ENCODE assay signal across 17 mouse cellular contexts in the genomic region with DNA sequence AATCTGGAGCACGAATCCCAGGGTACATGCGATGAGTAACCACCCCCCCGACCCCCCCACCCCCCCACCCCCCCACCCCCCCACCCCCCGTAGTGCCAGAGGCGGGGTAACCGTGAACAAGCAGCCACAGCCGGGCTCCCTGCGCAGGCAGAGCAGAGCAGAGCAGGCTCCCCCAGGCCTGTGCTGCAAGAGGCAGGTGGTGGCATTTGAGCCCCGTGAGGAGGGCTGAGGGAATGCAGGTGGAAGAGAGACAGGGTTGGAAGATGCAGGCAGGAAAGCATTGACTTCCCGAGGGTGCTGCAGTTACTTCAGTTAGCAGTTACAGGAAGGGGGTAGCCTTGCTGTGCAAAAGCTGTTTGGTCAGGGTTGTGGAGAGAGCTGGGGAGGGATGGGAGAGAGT. TPM values are rescaled to one million over a fixed set of nuclear protein-coding genes. Genes with fewer than 3 reads are reported as not detected.
DNase-seq lines count a peak whose midpoint lies in the region; ATAC-seq lines count a peak whose summit lies in the region.
"Had no signal": no experiment of that assay in that cellular context is flagged by ENCODE, and none has a peak within 500 bp of the region (broad histone marks: within the 10 kb centered on the region; RNA-seq: fewer than 3 reads in every experiment).

No protein-coding gene starts in this region.

- H3K9me3 ChIP-seq in forebrain, embryonic 14.5 days (replicated peaks; ENCODE audit: control insufficient read depth, low read length), result no peaks in the 10 kb centered on the region
- no peaks in the 10 kb centered on the region for H3K9me3 ChIP-seq in forebrain, embryonic 16.5 days (ENCODE audit: control insufficient read depth, low read length)
- H3K9me3 ChIP-seq: heart, embryonic 10.5 days; hindbrain, embryonic 15.5 days; liver, embryonic 12.5 days had no signal

- H3K4me1 ChIP-seq in forebrain, embryonic 14.5 days (ENCODE audit: control insufficient read depth, insufficient read depth, low read length), result no peaks in the 10 kb centered on the region
- H3K4me1 ChIP-seq in forebrain, embryonic 16.5 days (replicated peaks; ENCODE audit: control insufficient read depth, insufficient read depth, low read length), result no peaks in the 10 kb centered on the region
- H3K4me1 ChIP-seq: heart, embryonic 10.5 days; hindbrain, embryonic 15.5 days; liver, embryonic 12.5 days had no signal

- H3K9ac ChIP-seq in forebrain, embryonic 14.5 days (ENCODE audit: low read length), result no peak overlapping the region
- no peak overlapping the region for H3K9ac ChIP-seq in forebrain, embryonic 16.5 days (replicated peaks; ENCODE audit: low read depth, low read length)
- H3K9ac ChIP-seq: hindbrain, embryonic 15.5 days; liver, embryonic 12.5 days had no signal

- no peak overlapping the region for H3K27ac ChIP-seq in forebrain, embryonic 14.5 days (ENCODE audit: low read depth, low read length)
- no peak overlapping the region for H3K27ac ChIP-seq in forebrain, embryonic 16.5 days (ENCODE audit: low read length)
- H3K27ac ChIP-seq: heart, embryonic 10.5 days; hindbrain, embryonic 15.5 days; liver, embryonic 12.5 days; macrophage had no signal

- WGBS in forebrain, embryonic 14.5 days, result 13% methylated on average over 10 of the region's 10 CpGs
- 15% methylated on average over 10 of the region's 10 CpGs for WGBS in forebrain, embryonic 16.5 days

- H3K27me3 ChIP-seq in forebrain, embryonic 14.5 days (replicated peaks; ENCODE audit: control insufficient read depth, insufficient read depth, low read length), result no peaks in the 10 kb centered on the region
- H3K27me3 ChIP-seq in forebrain, embryonic 16.5 days (replicated peaks; ENCODE audit: control insufficient read depth, insufficient read depth, low read length), result no peaks in the 10 kb centered on the region
- H3K27me3 ChIP-seq: hindbrain, embryonic 15.5 days had no signal

- peak; percentile 19 for DNase-seq in forebrain, embryonic 14.5 days (ENCODE audit: low spot score)
- DNase-seq in right cerebral cortex, adult 18-20 months, result peak; percentile 61
- no peak for DNase-seq in right cerebral cortex, adult 2 months (ENCODE audit: low spot score in 2 of 2)
- peak; percentile 11 for DNase-seq in right cerebral cortex, postnatal 4 days
- DNase-seq in kidney, adult 9 months, result no peak
- no peak for DNase-seq in heart, postnatal 4 days
- DNase-seq: spleen, adult 18-20 months had no signal

- H3K4me2 ChIP-seq in forebrain, embryonic 14.5 days (ENCODE audit: low read length), result no peak overlapping the region
- H3K4me2 ChIP-seq in forebrain, embryonic 16.5 days (ENCODE audit: low read length), result no peak overlapping the region
- H3K4me2 ChIP-seq: hindbrain, embryonic 15.5 days; liver, embryonic 12.5 days had no signal

- no peak for ATAC-seq in forebrain, embryonic 14.5 days
- no peak for ATAC-seq in forebrain, embryonic 16.5 days
- ATAC-seq in hematopoietic stem cell, adult 5-6 weeks (replicated peaks in 1 of 2; ENCODE audit: insufficient read depth in 1 of 2, low FRiP score in 2 of 2, low TSS enrichment in 1 of 2, low read depth in 1 of 2, poor library complexity in 2 of 2, severe bottlenecking in 2 of 2), result peak; percentile 27 to 80; a peak in 3 of 4 replicates
- ATAC-seq: liver, embryonic 12.5 days had no signal

- no peaks in the 10 kb centered on the region for H3K36me3 ChIP-seq in forebrain, embryonic 14.5 days (ENCODE audit: control insufficient read depth, insufficient read depth, low read length)
- no peaks in the 10 kb centered on the region for H3K36me3 ChIP-seq in forebrain, embryonic 16.5 days (ENCODE audit: control insufficient read depth, insufficient read depth)
- H3K36me3 ChIP-seq: heart, embryonic 10.5 days; hindbrain, embryonic 15.5 days; liver, embryonic 12.5 days had no signal

- H3K4me3 ChIP-seq in forebrain, embryonic 14.5 days (ENCODE audit: low read depth, low read length), result no peak overlapping the region
- H3K4me3 ChIP-seq in forebrain, embryonic 16.5 days (replicated peaks; ENCODE audit: low read length), result no peak overlapping the region
- H3K4me3 ChIP-seq: heart, embryonic 10.5 days; hindbrain, embryonic 15.5 days; liver, embryonic 12.5 days had no signal

RNA-seq across cellular contexts. Expression of a gene that starts 17.5 kb away (rescaled TPM):
- polyA plus RNA-seq in forebrain, embryonic 14.5 days (2014; fragmentation: Nextera tagmentation; extraction: Ambion mirVana), result not detected in 2 replicates
- polyA plus RNA-seq in forebrain, embryonic 16.5 days (2015; fragmentation: Nextera tagmentation; extraction: Ambion mirVana), result not detected in 2 replicates
- total RNA-seq in hematopoietic stem cell, adult 5-6 weeks (2017), result not detected in 2 replicates
- not detected for total RNA-seq in heart, postnatal 4 days (2021)
- polyA plus RNA-seq: liver, embryonic 12.5 days; macrophage; neural tube, embryonic 14.5 days had no signal

RNA-seq across cellular contexts. Expression of a gene that starts 28.3 kb away (rescaled TPM):
- polyA plus RNA-seq in forebrain, embryonic 14.5 days (2014; fragmentation: Nextera tagmentation; extraction: Ambion mirVana), result not detected in 2 replicates
- not detected in 2 replicates for polyA plus RNA-seq in forebrain, embryonic 16.5 days (2015; fragmentation: Nextera tagmentation; extraction: Ambion mirVana)
- total RNA-seq in hematopoietic stem cell, adult 5-6 weeks (2017), result not detected in 2 replicates
- total RNA-seq in heart, postnatal 4 days (2021), result not detected
- total RNA-seq: layer of hippocampus, adult 18-20 months had no signal
- polyA plus RNA-seq: cortical plate, adult 2 months; frontal cortex, adult 2 months; heart, embryonic 10.5 days; hindbrain, embryonic 15.5 days; liver, embryonic 12.5 days; macrophage; neural tube, embryonic 14.5 days had no signal

RNA-seq across cellular contexts. Expression of a gene that starts 39.9 kb away (rescaled TPM):
- 295 and 348 TPM in 2 replicates for polyA plus RNA-seq in forebrain, embryonic 14.5 days (2014; fragmentation: Nextera tagmentation; extraction: Ambion mirVana)
- 284 and 285 TPM in 2 replicates for polyA plus RNA-seq in forebrain, embryonic 16.5 days (2015; fragmentation: Nextera tagmentation; extraction: Ambion mirVana)
- total RNA-seq in hematopoietic stem cell, adult 5-6 weeks (2017), result 167 and 205 TPM in 2 replicates
- total RNA-seq in heart, postnatal 4 days (2021), result 10 to 100 TPM; 63.4 to 69.5 TPM

RNA-seq across cellular contexts. Expression of a gene that starts 40.5 kb away (rescaled TPM):
- 12.8 and 15.5 TPM in 2 replicates for polyA plus RNA-seq in forebrain, embryonic 14.5 days (2014; fragmentation: Nextera tagmentation; extraction: Ambion mirVana)
- polyA plus RNA-seq in forebrain, embryonic 16.5 days (2015; fragmentation: Nextera tagmentation; extraction: Ambion mirVana), result 16.2 and 16.3 TPM in 2 replicates
- 15.9 and 20.8 TPM in 2 replicates for total RNA-seq in hematopoietic stem cell, adult 5-6 weeks (2017)
- total RNA-seq in heart, postnatal 4 days (2021), result 1 to 10 TPM; 6.1 to 8.3 TPM

RNA-seq across cellular contexts. Expression of a gene that starts 53.6 kb away (rescaled TPM):
- polyA plus RNA-seq in forebrain, embryonic 14.5 days (2014; fragmentation: Nextera tagmentation; extraction: Ambion mirVana), result 33.4 and 39.5 TPM in 2 replicates
- polyA plus RNA-seq in forebrain, embryonic 16.5 days (2015; fragmentation: Nextera tagmentation; extraction: Ambion mirVana), result 45.4 and 47.4 TPM in 2 replicates
- 8.3 and 10.0 TPM in 2 replicates for total RNA-seq in hematopoietic stem cell, adult 5-6 weeks (2017)
- total RNA-seq in heart, postnatal 4 days (2021), result 10 to 100 TPM; 27.1 to 27.4 TPM

Comparison
In these comparisons a context has a peak if more than half of its experiments do, and no peak if none do; other contexts are left out.
1. DNase-seq: peak in forebrain, embryonic 14.5 days (single experiment), right cerebral cortex, adult 18-20 months (single experiment) and right cerebral cortex, postnatal 4 days (single experiment); none in right cerebral cortex, adult 2 months (0 of 2), kidney, adult 9 months (single experiment) and heart, postnatal 4 days (single experiment).
2. ATAC-seq: peak in hematopoietic stem cell, adult 5-6 weeks (2 of 2); none in forebrain, embryonic 14.5 days (single experiment) and forebrain, embryonic 16.5 days (single experiment).